Mouse (Mus musculus) olfactory bulb, adult 2 months (tissue): ENCODE data around the gene Pus10.

ENCODE experiments used
- CTCF ChIP-seq: fragments of 200-500 bp; IDR thresholded peaks from 2 replicates; pipeline ENCODE4 v1.5.1; 2012; ENCODE audit warnings: low read depth, mild to moderate bottlenecking, low read length, moderate library complexity; ENCODE audit not compliant: insufficient read depth
- POLR2A ChIP-seq: fragments of 200-500 bp; IDR thresholded peaks from 2 replicates; pipeline ENCODE4 v1.6.1; 2012; ENCODE audit warnings: mild to moderate bottlenecking, low read depth, low read length, moderate library complexity; ENCODE audit not compliant: insufficient read depth

DNA sequence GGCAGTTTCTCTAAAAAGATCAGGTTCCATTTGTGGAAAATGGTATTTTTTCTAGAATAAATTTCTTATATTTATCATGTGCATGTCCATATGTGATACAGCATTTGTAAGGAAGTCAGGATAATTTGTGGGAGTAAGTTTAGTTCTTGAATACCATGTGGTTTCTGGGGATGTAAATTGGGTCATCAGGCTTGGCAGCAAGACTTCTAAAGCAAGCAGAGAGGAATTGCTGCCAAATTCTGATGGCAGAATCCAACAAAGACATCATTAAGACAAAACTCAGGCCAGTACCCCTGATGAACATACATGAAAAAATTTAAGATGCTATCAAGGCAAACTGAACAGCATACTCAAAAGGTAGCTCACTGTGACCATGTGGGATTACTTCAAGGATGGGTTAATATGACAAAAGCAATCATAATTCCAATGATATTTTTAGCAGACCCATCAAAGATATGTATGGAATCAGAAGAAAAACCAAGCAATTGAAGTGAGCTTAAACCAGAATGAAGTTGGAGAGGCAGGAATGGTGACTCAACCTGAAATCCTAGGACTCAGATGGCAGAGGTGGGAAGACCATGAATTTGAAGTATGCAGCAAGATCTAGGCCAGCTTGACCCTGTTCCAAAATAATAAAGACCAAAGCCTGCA, 70.5 kb downstream of the Pus10 start:
- TF ChIP-seq CTCF (no peak), POLR2A (no peak)
